Mouse (Mus musculus) G1E (cell line): ENCODE data around the gene Alpk1.

Source experiments
- CTCF ChIP-seq: IDR thresholded peaks from 2 replicates; pipeline ENCODE4 v1.5.1; 2012; ENCODE audit warnings: low read depth, low read length, inconsistent platforms, mixed read lengths
- GATA1 ChIP-seq: IDR thresholded peaks from 2 replicates; pipeline ENCODE4 v1.6.1; 2012; ENCODE audit warnings: borderline replicate concordance, low read length, inconsistent platforms, mixed read lengths
- GATA2 ChIP-seq: IDR thresholded peaks from 2 replicates; pipeline ENCODE4 v1.6.1; 2012; ENCODE audit warnings: low read depth, low read length, inconsistent platforms, borderline replicate concordance
- TAL1 ChIP-seq: conservative IDR thresholded peaks from 2 replicates; pipeline ENCODE4 v1.6.1; 2012; ENCODE audit warnings: low read depth, low read length, inconsistent platforms, mixed read lengths

DNA sequence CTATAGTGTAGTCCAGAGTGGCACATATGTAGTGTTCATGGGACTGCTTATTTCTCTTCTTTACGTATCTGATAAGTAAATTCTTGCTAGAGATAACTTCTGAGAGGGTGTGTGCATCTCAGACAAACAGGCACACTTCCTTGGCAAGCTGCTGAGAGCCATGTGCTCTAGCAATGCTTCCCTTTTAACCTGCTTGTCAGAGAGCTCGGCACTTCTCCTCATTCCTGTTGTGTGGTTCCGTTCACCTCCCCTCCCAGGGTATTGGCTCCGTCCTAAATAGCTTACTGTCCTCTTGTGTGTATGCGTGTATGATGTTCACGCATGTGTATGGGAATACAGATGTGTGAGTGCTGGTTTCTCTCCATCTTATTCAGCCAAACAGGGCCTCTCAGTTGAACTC lies 23.9 kb downstream of the Alpk1 start:
- TF ChIP-seq CTCF (no peak), TAL1 (no peak), GATA1 (no peak), GATA2 (no peak)
